Mouse (Mus musculus) thymus, adult 18-20 months (tissue): ENCODE results near the gene Kcnb1.
A peak's percentile ranks its signal among the peaks of the same experiment; 100 is the strongest.
"Not testable (repeated sequence)": the region's sequence is repeated elsewhere in the genome, so short reads cannot be mapped to it uniquely, and the experiment has no call there.

ENCODE experiments used
- DNase-seq, 2 experiments: peaks; one replicate each; pipeline ENCODE4 v3.0.0; 2022; ENCODE audit warnings: mixed read lengths in 2 of 2

Gene Kcnb1

GRCm38 (mm10) chr2:167190076-167190399 lies at the start of gene Kcnb1:
TSS of gene Kcnb1 (minus strand) at chr2:167190155.
- DNase-seq = peak in 1 of 2 experiments; percentile 8

DNA sequence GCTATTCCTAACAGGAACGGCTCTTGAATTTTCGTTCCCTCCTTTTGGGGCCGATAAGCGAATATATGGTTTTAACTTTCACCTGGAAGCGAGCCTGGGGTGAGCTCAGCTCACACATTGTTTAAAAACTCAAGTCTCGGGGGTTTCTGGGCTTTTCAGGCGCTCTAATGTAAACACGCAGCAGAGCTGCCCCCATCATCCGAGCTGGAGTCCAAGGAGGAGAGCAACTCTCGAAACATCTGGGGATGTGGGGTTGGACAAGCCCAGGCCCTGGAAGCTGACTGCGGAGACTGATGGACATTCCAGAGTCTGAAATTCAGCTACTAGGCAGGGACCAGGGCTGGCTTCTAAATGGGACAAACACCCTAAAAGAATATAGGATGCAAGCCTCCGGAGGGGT lies 49.3 kb upstream of the Kcnb1 start:
- no peak for DNase-seq

DNA sequence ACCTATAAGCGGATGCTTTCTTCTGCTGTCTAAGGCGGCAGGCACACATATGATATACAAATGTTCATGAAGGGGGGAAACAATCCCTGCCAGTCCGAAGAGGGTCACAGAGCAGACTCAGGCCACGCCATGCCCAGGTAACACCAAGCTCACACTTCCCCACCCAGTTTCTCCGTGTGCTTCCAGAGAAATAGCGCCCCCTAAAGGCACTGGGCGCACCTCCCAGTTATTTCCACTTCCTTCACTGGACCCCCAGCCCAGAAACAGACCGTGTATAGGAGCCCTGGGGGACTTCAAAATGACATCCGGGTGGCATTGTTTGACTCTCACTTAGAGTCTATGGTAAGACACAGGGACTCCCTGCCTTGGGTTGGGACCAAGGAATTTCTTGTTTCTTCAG lies 47.3 kb upstream of the Kcnb1 start:
- DNase-seq = no peak

GRCm38 (mm10) chr2:167236174-167236573 lies 46.2 kb upstream of the Kcnb1 start:
- no peak for DNase-seq

GRCm38 (mm10) chr2:167235338-167236018 lies 45.5 kb upstream of the Kcnb1 start:
- DNase-seq = no peak

- no peak for DNase-seq
Measured at GRCm38 (mm10) chr2:167233771-167234170, 43.8 kb upstream of the Kcnb1 start.

- no peak for DNase-seq
Measured at GRCm38 (mm10) chr2:167233009-167233335, 43.0 kb upstream of the Kcnb1 start.

DNA sequence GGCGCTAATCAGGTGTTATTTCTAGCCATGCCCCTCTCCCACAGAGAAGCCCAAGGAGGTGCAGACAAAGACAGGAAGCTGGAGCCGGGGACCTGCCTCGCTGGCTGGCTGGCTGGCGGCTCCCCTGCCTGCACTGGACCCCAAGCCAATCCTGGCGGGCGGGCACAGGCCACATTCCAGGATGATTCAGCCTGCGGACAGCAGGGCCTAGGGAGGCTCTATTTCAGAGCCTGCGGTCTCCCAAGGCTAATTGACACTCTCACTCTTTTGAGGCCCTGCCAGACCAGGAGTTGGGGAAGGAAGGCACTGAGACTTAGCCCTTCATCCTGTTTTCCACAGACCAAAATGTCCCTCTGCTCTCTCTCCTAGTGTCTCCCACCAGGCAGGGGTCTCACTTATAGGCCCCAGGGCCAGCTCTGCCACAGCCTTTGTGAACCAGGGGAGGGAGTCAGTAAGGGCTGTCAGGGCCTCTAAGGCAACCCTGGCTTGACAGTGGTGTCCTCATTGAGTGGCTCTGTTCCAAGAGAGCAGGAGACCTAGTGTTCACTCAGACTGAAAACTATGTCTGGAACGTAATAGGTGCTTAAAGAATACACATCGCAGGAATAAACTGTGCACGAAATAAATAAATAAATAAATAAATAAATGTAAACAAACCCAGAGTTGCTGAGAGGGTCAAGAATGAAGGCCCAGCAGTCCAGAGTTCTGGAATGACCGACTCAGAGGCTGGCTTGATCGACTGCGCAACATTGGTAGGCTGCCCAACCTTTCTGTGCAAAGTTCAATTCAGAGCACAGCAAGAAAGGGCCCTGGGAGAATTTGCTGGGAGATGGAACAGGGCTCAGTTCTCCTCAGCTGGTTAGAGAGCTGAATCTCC lies 42.4 kb upstream of the Kcnb1 start:
- DNase-seq = no peak

DNA sequence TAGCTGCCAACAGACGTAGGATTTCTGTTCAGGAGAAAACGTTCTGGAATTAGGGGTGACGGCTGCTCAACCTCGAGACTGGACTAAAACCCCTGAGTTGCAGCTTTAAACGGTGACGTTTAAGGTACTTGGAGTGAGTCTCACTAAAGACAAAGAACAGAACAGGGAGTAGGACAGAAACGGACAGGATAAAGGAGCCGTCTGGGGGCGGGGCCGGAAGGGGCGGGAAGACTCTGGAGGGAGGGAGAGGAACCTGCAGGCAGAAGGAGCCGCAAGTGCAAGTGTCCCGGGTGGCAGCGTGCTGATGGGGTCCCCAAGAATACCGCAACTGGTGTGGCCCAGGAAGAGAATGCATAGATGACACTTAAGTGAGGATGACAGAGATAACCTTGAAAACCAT lies 40.6 kb upstream of the Kcnb1 start:
- DNase-seq = no peak

- no peak for DNase-seq
Measured at GRCm38 (mm10) chr2:167224937-167225336, 35.0 kb upstream of the Kcnb1 start.

DNA sequence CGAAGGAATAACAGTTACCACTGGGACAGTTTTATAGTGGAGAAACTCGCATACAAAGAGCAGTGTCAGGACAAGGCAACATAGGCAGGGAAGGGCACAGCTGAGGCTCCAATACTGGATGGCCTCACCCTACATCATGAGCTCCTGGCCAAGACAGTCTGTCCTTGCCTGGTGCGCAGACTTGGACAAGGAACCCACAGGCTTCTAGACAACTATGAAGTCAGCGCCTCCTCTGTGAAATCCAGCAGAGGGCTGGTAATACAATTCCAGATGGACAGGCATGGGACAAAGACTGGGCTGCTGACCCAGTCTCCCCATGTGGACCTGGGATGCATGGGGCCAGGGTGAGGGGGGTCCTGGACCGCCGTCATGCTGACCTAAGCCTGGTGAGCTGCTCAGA lies 34.2 kb upstream of the Kcnb1 start:
- DNase-seq = no peak

- DNase-seq = peak; percentile 10 to 21
Measured at GRCm38 (mm10) chr2:167222152-167222551, 32.2 kb upstream of the Kcnb1 start.

DNA sequence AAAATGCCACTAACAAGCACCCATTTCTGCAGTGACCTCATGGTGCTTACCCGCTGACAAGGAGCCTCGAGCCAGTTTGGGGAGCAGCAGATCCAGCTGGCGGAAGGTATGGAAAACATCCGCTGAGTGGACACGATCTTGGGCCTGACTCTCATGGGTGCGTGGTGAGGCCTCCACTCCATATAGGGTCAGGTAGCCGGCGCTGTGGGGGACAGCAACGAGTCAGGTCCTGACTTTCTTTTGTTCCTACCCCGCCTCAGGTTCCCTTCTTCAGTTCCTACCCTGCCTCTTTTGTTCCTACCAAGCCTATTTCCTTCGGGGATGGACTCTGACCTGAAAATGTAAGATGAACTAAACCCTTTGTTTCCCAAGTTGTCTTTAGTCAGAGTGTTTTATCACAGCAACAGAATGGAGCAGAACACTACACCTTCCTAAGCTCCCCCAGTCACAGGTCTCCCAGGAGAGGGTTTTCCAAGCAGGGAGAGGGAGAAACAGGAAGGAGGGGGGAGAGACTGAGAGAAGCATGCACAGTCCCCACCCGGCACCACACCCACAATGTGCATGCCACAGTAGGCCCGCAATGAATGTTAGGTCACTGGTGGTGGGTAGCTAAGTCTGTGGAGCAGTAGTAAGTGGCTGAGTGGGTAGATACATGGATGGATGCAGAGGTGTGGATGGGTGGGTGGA lies 31.3 kb upstream of the Kcnb1 start:
- DNase-seq = no peak

- DNase-seq = no peak
Measured at GRCm38 (mm10) chr2:167220736-167221135, 30.8 kb upstream of the Kcnb1 start.

DNA sequence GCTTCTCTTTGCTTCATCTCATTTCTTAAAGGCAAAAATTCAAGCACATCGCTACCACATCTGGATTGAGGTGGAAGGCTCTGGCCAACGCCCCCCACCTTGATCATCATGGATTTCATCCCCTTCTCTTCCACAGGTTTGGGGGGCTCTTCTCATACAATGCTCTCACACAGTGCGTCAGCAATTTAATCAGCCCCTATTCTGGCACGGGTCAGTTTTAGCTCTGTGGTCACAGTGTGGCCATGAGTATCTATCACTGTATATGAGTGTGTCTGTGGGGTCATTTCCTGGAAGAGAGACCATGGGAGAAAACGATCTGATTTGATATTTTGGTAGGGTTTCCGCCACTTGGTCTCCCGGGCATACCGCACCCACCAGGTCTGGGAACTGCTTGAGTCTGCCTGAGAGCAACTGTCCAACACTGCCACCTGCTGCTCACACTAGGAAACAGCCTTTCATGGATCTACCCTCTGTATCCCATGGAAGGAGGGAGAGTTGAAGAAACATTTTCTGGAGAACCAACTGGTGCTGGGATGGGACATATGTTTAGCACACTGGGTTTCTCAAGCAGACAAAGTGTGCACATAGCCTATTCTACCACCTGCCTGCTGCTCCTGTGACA lies 29.3 kb upstream of the Kcnb1 start:
- DNase-seq = peak; percentile 25 to 32

DNA sequence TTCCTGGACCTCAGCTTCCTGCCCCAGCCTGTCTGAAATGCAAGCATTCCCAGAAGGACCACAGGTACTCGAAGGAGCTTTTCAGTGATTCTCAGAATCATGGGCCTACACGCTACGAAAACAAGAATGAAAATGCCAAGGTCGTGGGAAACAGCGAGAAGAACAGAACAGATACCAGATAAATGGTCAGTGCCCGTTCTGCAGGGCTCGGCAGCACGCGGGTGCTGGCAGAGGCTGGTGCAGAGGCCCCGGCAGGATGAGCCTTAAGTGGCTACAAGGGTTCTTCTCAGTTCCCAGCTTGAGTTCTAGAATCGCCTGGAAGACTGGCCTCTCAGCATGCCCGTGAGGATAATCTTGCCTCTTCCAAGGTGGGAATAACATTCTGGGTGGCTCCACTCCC lies 23.7 kb upstream of the Kcnb1 start:
- no peak for DNase-seq

GRCm38 (mm10) chr2:167213076-167213475 lies 23.1 kb upstream of the Kcnb1 start:
- DNase-seq = no peak

- DNase-seq = no peak
Measured at GRCm38 (mm10) chr2:167212551-167212950, 22.6 kb upstream of the Kcnb1 start.

- DNase-seq = no peak
Measured at GRCm38 (mm10) chr2:167212089-167212488, 22.1 kb upstream of the Kcnb1 start.

DNA sequence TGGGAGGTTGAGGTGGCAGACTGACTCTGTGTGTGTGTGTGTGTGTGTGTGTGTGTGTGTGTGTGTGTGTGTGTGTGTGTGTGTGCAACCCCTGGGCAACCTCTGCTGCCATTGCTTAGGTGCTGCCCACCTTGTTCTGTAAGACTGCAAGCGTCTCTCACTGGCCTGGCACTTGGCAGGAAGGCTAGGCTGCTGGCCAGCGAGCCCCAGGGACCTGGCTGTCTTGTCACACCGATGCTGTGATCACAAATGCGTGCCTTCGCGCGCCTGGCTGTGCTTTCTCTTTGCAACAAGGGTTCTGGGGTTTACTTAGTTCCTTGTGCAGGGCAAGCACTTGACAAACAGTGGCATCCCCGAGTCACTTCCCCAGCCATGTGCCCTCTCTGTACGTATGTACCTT lies 19.9 kb upstream of the Kcnb1 start:
- DNase-seq = no peak

DNA sequence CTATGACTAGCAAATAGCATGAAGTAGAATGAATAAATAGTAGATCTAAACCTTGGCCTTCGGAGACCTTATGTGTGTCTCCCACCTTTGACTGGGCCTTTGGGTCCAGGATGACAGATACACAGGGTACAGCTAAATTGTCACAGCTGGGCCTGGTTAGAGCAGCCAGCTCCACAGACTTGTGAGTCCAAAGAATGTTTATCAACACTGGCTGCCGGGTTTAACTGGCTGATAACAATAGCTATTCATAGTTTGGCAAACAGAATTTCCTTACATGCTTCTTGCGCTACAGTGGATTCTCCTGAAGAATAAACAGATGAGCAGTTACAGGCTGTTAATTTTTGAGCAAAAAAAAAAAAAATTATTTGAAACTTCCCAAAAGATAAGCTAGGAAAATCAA lies 19.0 kb upstream of the Kcnb1 start:
- DNase-seq = no peak

- DNase-seq = no peak
Measured at GRCm38 (mm10) chr2:167205918-167206629, 16.1 kb upstream of the Kcnb1 start.

DNA sequence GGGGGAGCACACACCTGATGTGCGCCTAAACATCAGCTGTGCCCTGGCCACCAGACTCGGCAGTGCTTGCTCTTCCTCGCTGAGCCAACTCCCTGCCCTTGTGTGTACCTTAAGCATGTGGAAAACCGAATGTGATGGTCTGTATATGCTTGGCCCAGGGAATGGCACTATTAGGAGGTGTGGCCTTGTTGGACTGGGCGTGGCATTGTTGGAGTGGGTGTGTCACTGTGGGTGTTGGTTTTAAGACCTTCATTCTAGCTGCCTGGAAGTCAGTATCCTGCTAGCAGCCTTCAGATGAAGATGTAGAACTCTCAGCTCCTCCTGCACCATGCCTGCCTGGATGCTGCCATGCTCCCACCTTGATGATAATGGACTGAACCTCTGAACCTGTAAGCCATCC lies 14.7 kb upstream of the Kcnb1 start:
- DNase-seq = not testable (repeated sequence)
